Mouse (Mus musculus) brain, embryonic 14.5 days (tissue): ENCODE results near the gene Rmdn2.

ENCODE experiments used
- CTCF ChIP-seq: fragments of 200-500 bp; IDR thresholded peaks from 2 replicates; pipeline ENCODE4 v1.5.1; 2012; ENCODE audit warnings: inconsistent platforms, mild to moderate bottlenecking, moderate library complexity, borderline replicate concordance; ENCODE audit not compliant: insufficient read depth, insufficient read length; ENCODE audit errors: extremely low read depth
- POLR2A ChIP-seq: fragments of 200-500 bp; IDR thresholded peaks from 2 replicates; pipeline ENCODE4 v1.6.1; 2012; ENCODE audit warnings: mild to moderate bottlenecking, inconsistent platforms, borderline replicate concordance; ENCODE audit not compliant: poor library complexity, insufficient read depth, insufficient read length, severe bottlenecking; ENCODE audit errors: extremely low read depth

DNA sequence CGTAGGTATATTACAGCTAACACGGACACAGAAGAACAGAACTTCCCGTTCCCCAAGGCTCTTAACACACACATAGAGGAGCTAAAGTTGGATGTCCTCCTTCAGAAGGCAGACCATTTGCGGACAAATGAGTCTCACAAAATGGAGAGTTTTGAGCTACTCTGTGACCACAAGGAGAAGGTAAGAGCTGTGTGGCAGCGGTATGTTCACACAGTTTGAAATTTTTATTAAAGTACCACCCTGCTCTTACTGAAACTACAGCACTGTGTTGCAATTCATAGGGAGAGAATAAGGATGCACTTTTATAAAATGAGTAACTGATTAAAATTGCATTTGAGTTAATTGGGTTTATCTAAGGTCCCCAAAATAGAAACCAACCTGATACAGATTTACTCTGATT is 38.6 kb downstream of the Rmdn2 start:
- TF ChIP-seq POLR2A (no peak), CTCF (no peak)
